Mouse (Mus musculus) cerebellum, adult 2 months (tissue): ENCODE measurements at regions not wholly inside any gene's neighbourhood (a gene's known extent, or its start where the extent isn't known, plus 50 kb on each side); places are given as distances from the start of the nearest gene placed in this dataset.

Experiments used
- CTCF ChIP-seq: fragments of 200-500 bp; IDR thresholded peaks from 2 replicates; pipeline ENCODE4 v1.5.1; 2011; ENCODE audit warnings: low read depth, mild to moderate bottlenecking, control low read depth, low read length, moderate library complexity, borderline replicate concordance; ENCODE audit not compliant: insufficient read depth
- POLR2A ChIP-seq: fragments of 200-500 bp; IDR thresholded peaks from 2 replicates; pipeline ENCODE4 v1.6.1; 2011; ENCODE audit warnings: low read length, control low read depth, borderline replicate concordance; ENCODE audit not compliant: insufficient read depth

GRCm38 (mm10) chr2:12761461-12761860 lies 162.4 kb upstream of the Pter start:
- TF ChIP-seq CTCF: no peak
- TF ChIP-seq POLR2A: no peak
